Mouse (Mus musculus) lung, postnatal 25 days (tissue): ENCODE data around the gene Gata2.

ENCODE experiments used
- DNase-seq: peaks from one replicate; pipeline ENCODE4 v3.0.0; 2022; ENCODE audit warnings: low spot score

The Gata2 gene

GRCm38 (mm10) chr6:88194978-88195325, 1.3 kb downstream of the Gata2 start:
- no peak for DNase-seq

- no peak for DNase-seq
Measured at GRCm38 (mm10) chr6:88196054-88196732, 2.5 kb downstream of the Gata2 start.

- DNase-seq, result no peak
Measured at GRCm38 (mm10) chr6:88196733-88197312, 3.1 kb downstream of the Gata2 start.

- DNase-seq, result peak; percentile 72
Measured at GRCm38 (mm10) chr6:88197313-88198069, 3.8 kb downstream of the Gata2 start.

GRCm38 (mm10) chr6:88198070-88198940, 4.6 kb downstream of the Gata2 start:
- peak; percentile 86 for DNase-seq

- no peak for DNase-seq
Measured at GRCm38 (mm10) chr6:88199001-88199717, 5.5 kb downstream of the Gata2 start.

GRCm38 (mm10) chr6:88199718-88200692, 6.3 kb downstream of the Gata2 start:
- no peak for DNase-seq

- no peak for DNase-seq
Measured at GRCm38 (mm10) chr6:88200693-88201609, 7.3 kb downstream of the Gata2 start.

- no peak for DNase-seq
Measured at GRCm38 (mm10) chr6:88201926-88202700, 8.4 kb downstream of the Gata2 start.

GRCm38 (mm10) chr6:88202921-88203690, 9.4 kb downstream of the Gata2 start:
- DNase-seq, result peak; percentile 79

- DNase-seq, result no peak
Measured at GRCm38 (mm10) chr6:88203791-88204405, 10.2 kb downstream of the Gata2 start.

- DNase-seq, result no peak
Measured at GRCm38 (mm10) chr6:88204531-88205385, 11.1 kb downstream of the Gata2 start.

GRCm38 (mm10) chr6:88205386-88205700, 11.7 kb downstream of the Gata2 start:
- no peak for DNase-seq

GRCm38 (mm10) chr6:88205937-88206336, 12.2 kb downstream of the Gata2 start:
- DNase-seq, result peak; percentile 62

GRCm38 (mm10) chr6:88206566-88206965, 12.9 kb downstream of the Gata2 start:
- no peak for DNase-seq

- no peak for DNase-seq
Measured at GRCm38 (mm10) chr6:88207403-88208033, 13.8 kb downstream of the Gata2 start.
